Mouse (Mus musculus): ENCODE data around the gene Gm5431. TPM values are rescaled to one million over a fixed set of nuclear protein-coding genes. Genes with fewer than 3 reads are reported as not detected.

Gene Gm5431
- polyA plus RNA-seq, 1 experiment, result not detected

DNA sequence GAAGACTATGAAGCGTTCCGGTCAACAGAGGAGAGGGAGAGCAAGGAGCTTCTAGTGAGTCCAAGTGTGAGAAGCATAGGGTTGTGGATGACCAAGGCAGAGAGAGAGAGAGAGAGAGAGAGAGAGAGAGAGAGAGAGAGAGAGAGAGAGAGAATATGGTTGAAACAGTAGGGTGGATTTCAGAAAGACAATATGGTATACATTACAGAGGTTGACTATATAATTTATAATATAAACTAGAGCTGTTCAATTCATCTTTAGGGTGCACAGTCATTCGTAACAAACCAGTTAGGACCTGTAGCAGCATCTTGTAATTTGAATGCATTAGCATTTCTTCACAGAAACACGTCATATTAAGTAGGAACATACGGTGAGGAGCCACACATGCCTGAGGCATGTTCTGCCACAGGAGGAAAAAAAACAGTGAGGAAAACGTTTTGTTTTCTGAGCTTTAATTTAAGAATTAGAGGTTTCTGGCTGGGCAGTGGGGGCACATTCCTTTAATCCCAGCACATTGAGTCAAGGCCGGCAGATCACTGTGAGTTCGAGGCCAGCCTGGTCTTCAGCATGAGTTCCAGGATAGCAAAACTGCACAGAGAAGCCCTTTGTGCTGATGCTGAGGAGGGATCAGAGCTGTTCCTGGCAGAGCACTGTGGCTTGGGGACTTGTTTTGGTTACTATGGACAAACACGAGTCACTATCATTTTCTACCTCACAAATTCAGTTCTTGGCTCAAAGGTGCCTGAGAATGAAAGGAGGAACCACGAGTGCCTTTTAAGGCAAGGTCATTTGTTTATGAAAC is 62.9 kb downstream of the Gm5431 start:
- no peak for TF ChIP-seq GATA1 (IDR thresholded peaks at IDR 0.05; ENCODE audit: low read length)

- peak; percentile 58 for TF ChIP-seq GATA1 (IDR thresholded peaks at IDR 0.05; ENCODE audit: low read length)
These were observed 63.7 kb downstream of the Gm5431 start for GRCm38 (mm10) chr11:48838181-48838797.

Other genes with a start within 250 kb of the Gm5431 start
- gene Rack1, start 101.9 kb downstream of the Gm5431 start, polyA plus RNA-seq (2012), result 363 and 5,083 TPM in 2 replicates
- 71.0 and 75.1 TPM in 2 replicates for gene Trim41, start 84.9 kb downstream of the Gm5431 start, polyA plus RNA-seq (2012)
- gene Trim7, start 76.1 kb downstream of the Gm5431 start, polyA plus RNA-seq (2012), result 1.0 and 1.2 TPM in 2 replicates
- 56.4 and 64.2 TPM in 2 replicates for gene Gm12184, start 75.6 kb downstream of the Gm5431 start, polyA plus RNA-seq (2012)
- gene Irgm1, start 30.5 kb downstream of the Gm5431 start, polyA plus RNA-seq (2012), result 2.2 and 2.4 TPM in 2 replicates
- gene Psme2b, start 44.0 kb upstream of the Gm5431 start, polyA plus RNA-seq (2012), result 0.10 and 0.23 TPM in 2 replicates
- gene Olfr56, start 76.7 kb upstream of the Gm5431 start, polyA plus RNA-seq (2012), result 0.02 and 0.03 TPM in 2 replicates
- not detected in 2 replicates for gene 9930111J21Rik1, start 77.2 kb upstream of the Gm5431 start, polyA plus RNA-seq (2012)
- not detected in 2 replicates for gene Gm12185, start 90.0 kb upstream of the Gm5431 start, polyA plus RNA-seq (2012)
- gene Tgtp1, start 92.0 kb upstream of the Gm5431 start, polyA plus RNA-seq (2012), result 0.04 and 0.06 TPM in 2 replicates
- gene 9930111J21Rik2, start 149.0 kb upstream of the Gm5431 start, polyA plus RNA-seq (2012), result 0.01 and 0.02 TPM in 2 replicates
- gene Tgtp2, start 162.0 kb upstream of the Gm5431 start, polyA plus RNA-seq (2012), result 0.59 and 0.72 TPM in 2 replicates
- 0.44 and 0.90 TPM in 2 replicates for gene Ifi47, start 174.4 kb upstream of the Gm5431 start, polyA plus RNA-seq (2012)
- not detected in 2 replicates for gene Olfr1396, start 212.7 kb upstream of the Gm5431 start, polyA plus RNA-seq (2012)
- gene Olfr1395, start 240.1 kb upstream of the Gm5431 start, polyA plus RNA-seq (2012), result not detected in 2 replicates